Mouse (Mus musculus) kidney, embryonic 15.5 days (tissue): ENCODE results near the gene Vash2. TPM values are rescaled to one million over a fixed set of nuclear protein-coding genes. Genes with fewer than 3 reads are reported as not detected.
"Not testable (repeated sequence)": the region's sequence is repeated elsewhere in the genome, so short reads cannot be mapped to it uniquely, and the experiment has no call there.

ENCODE experiments used
- ATAC-seq: fragments of 200-750 bp; cut with Nextera tagmentation; replicated peaks from 2 replicates; pipeline ENCODE4 v1.8.0; 2017; ENCODE audit warnings: moderate TSS enrichment; ENCODE audit not compliant: low FRiP score
- H3K27ac ChIP-seq: fragments of 300-500 bp; sonication (generic); 2 replicates; pipeline ENCODE4 v1.5.1; 2015; ENCODE audit warnings: mild to moderate bottlenecking, inconsistent platforms
- H3K27me3 ChIP-seq: fragments of 300-500 bp; sonication (generic); 2 replicates; pipeline ENCODE4 v1.6.1; 2015; ENCODE audit warnings: inconsistent platforms
- H3K36me3 ChIP-seq: fragments of 300-500 bp; sonication (generic); 2 replicates; pipeline ENCODE4 v1.6.1; 2015; ENCODE audit warnings: inconsistent platforms
- H3K4me1 ChIP-seq: fragments of 300-500 bp; sonication (generic); 2 replicates; pipeline ENCODE4 v1.6.1; 2015; ENCODE audit warnings: inconsistent platforms
- H3K4me2 ChIP-seq: fragments of 300-500 bp; sonication (generic); 2 replicates; pipeline ENCODE4 v1.6.1; 2015; ENCODE audit warnings: moderate library complexity, mild to moderate bottlenecking, inconsistent platforms
- H3K4me3 ChIP-seq: fragments of 300-500 bp; sonication (generic); replicated peaks from 2 replicates; pipeline ENCODE4 v1.5.1; 2015; ENCODE audit warnings: mild to moderate bottlenecking, inconsistent platforms
- H3K9ac ChIP-seq: fragments of 300-500 bp; sonication (generic); 2 replicates; pipeline ENCODE4 v1.6.1; 2015; ENCODE audit warnings: mild to moderate bottlenecking, inconsistent platforms
- H3K9me3 ChIP-seq: fragments of 300-500 bp; sonication (generic); replicated peaks from 2 replicates; pipeline ENCODE4 v1.6.1; 2016; ENCODE audit warnings: inconsistent platforms
- WGBS: fragments of 180-500 bp; shearing (Covaris S2); methylation state at CpG from one replicate; pipeline ENCODE4 v1.1.7; 2015; ENCODE audit warnings: mixed read lengths; 5-methylcytosine and 5-hydroxymethylcytosine counted together
- polyA plus RNA-seq: library from polyadenylated mRNA; unstranded; fragments of >200 nt; fragmentation: Nextera tagmentation; extraction: Ambion mirVana; gene quantifications from 2 replicates; pipeline ENCODE4 v1.2.1, GENCODE M21; 2015

Gene Vash2
- polyA plus RNA-seq = 30.2 and 30.8 TPM in 2 replicates

- Histone ChIP-seq H3K27me3 (peaks cover 12% of the 10 kb centered on the region), H3K9ac (peak within 1 kb of the TSS; percentile 84), H3K27ac (peak within 1 kb of the TSS; percentile 93), H3K4me2 (peak within 1 kb of the TSS; percentile 96), H3K4me1 (peaks cover 34% of the 10 kb centered on the region), H3K9me3 (no peaks in the 10 kb centered on the region), H3K36me3 (peaks cover 12% of the 10 kb centered on the region), H3K4me3 (peak within 1 kb of the TSS; percentile 69)
- under 1% methylated on average over 38 of the region's 38 CpGs for WGBS
- peak; percentile 98 for ATAC-seq
Observed at GRCm38 (mm10) chr1:190979100-190979563, at the start of gene Vash2. Gene Vash2 (minus strand): TSS chr1:190979296.

- Histone ChIP-seq H3K27ac (peak within 1 kb of the TSS; percentile 92), H3K27me3 (no peaks in the 10 kb centered on the region)
- under 1% methylated on average over 50 of the region's 50 CpGs for whole genome bisulfite sequencing
Observed at GRCm38 (mm10) chr1:191026021-191026713, 47.1 kb upstream of the Vash2 start, which contains the start of gene Flvcr1. Gene Flvcr1 (minus strand): TSS chr1:191026158.

GRCm38 (mm10) chr1:191025016-191026012 lies 46.2 kb upstream of the Vash2 start:
- Histone ChIP-seq H3K36me3 (0 out of 2 replicates have a peak, but pooled peaks cover 13% of the 10 kb centered on the region), H3K4me1 (peaks cover 17% of the 10 kb centered on the region), H3K9me3 (no peaks in the 10 kb centered on the region), H3K27ac (peak overlapping the region; percentile 80), H3K27me3 (no peaks in the 10 kb centered on the region), H3K4me3 (peak overlapping the region; percentile 85), H3K9ac (peak overlapping the region; percentile 85), H3K4me2 (peak overlapping the region; percentile 93)
- WGBS = 2% methylated on average over 69 of the region's 69 CpGs
- ATAC-seq = peak; percentile 45; the same call in 1 of the 2 replicates

More at GRCm38 (mm10) chr1:191026021-191026713, 47.1 kb upstream of the Vash2 start, which contains the start of gene Flvcr1:
- peak within 1 kb of the TSS; percentile 85 for H3K4me3 ChIP-seq
- H3K9me3 ChIP-seq = no peaks in the 10 kb centered on the region
- H3K4me1 ChIP-seq = peaks cover 17% of the 10 kb centered on the region
- H3K9ac ChIP-seq = peak within 1 kb of the TSS; percentile 85
- ATAC-seq = peak; percentile 100
- H3K36me3 ChIP-seq = 0 out of 2 replicates have a peak, but pooled peaks cover 7% of the 10 kb centered on the region
- H3K4me2 ChIP-seq = peak within 1 kb of the TSS; percentile 93

- H3K27ac ChIP-seq, H3K4me3 ChIP-seq, H3K27me3 ChIP-seq, H3K4me2 ChIP-seq, H3K9me3 ChIP-seq, ATAC-seq, H3K9ac ChIP-seq: not testable (repeated sequence)
- Histone ChIP-seq H3K4me1 (peaks cover 17% of the 10 kb centered on the region), H3K36me3 (peaks cover 18% of the 10 kb centered on the region; the same call in 1 of the 2 replicates)
- WGBS = 88% methylated on average over 6 of the region's 6 CpGs
Observed at GRCm38 (mm10) chr1:191023806-191024205, 44.7 kb upstream of the Vash2 start.

GRCm38 (mm10) chr1:191023140-191023539 lies 44.0 kb upstream of the Vash2 start:
- Histone ChIP-seq H3K27me3 (no peaks in the 10 kb centered on the region), H3K4me1 (peaks cover 17% of the 10 kb centered on the region), H3K4me3 (no peak overlapping the region), H3K27ac (no peak overlapping the region), H3K4me2 (no peak overlapping the region), H3K9me3 (no peaks in the 10 kb centered on the region), H3K9ac (no peak overlapping the region), H3K36me3 (peaks cover 18% of the 10 kb centered on the region; the same call in 1 of the 2 replicates)
- no peak for ATAC-seq
- WGBS = 82% methylated on average over 2 of the region's 2 CpGs

GRCm38 (mm10) chr1:191021016-191021415 lies 41.9 kb upstream of the Vash2 start:
- no peaks in the 10 kb centered on the region for H3K9me3 ChIP-seq
- H3K9ac ChIP-seq = no peak overlapping the region
- no peak overlapping the region for H3K27ac ChIP-seq
- H3K4me2 ChIP-seq = no peak overlapping the region
- no peaks in the 10 kb centered on the region for H3K27me3 ChIP-seq
- no peak overlapping the region for H3K4me3 ChIP-seq
- peaks cover 24% of the 10 kb centered on the region for H3K36me3 ChIP-seq
- peaks cover 9% of the 10 kb centered on the region for H3K4me1 ChIP-seq
- no peak for ATAC-seq
- WGBS = 76% methylated on average over 7 of the region's 7 CpGs

GRCm38 (mm10) chr1:191020217-191020924 lies 41.3 kb upstream of the Vash2 start:
- 79% methylated on average over 3 of the region's 3 CpGs for WGBS
- Histone ChIP-seq H3K9ac (no peak overlapping the region), H3K36me3 (peaks cover 25% of the 10 kb centered on the region), H3K4me2 (no peak overlapping the region), H3K4me1 (peaks cover 8% of the 10 kb centered on the region), H3K27ac (no peak overlapping the region), H3K4me3 (no peak overlapping the region), H3K27me3 (no peaks in the 10 kb centered on the region), H3K9me3 (no peaks in the 10 kb centered on the region)
- ATAC-seq = no peak

GRCm38 (mm10) chr1:191019803-191020202 lies 40.7 kb upstream of the Vash2 start:
- Histone ChIP-seq H3K9me3 (no peaks in the 10 kb centered on the region), H3K9ac (no peak overlapping the region), H3K4me1 (peaks cover 2% of the 10 kb centered on the region), H3K4me2 (no peak overlapping the region), H3K4me3 (no peak overlapping the region), H3K27ac (no peak overlapping the region), H3K27me3 (no peaks in the 10 kb centered on the region), H3K36me3 (peaks cover 30% of the 10 kb centered on the region)
- ATAC-seq = no peak
- WGBS = 93% methylated on average over 5 of the region's 5 CpGs

GRCm38 (mm10) chr1:191014271-191014670 lies 35.2 kb upstream of the Vash2 start:
- Histone ChIP-seq H3K4me3 (no peak overlapping the region), H3K4me2 (no peak overlapping the region), H3K36me3 (peaks cover 63% of the 10 kb centered on the region), H3K27me3 (no peaks in the 10 kb centered on the region), H3K9me3 (no peaks in the 10 kb centered on the region), H3K4me1 (no peaks in the 10 kb centered on the region), H3K27ac (no peak overlapping the region), H3K9ac (no peak overlapping the region)
- no peak for ATAC-seq
- WGBS = 88% methylated on average over 3 of the region's 3 CpGs

GRCm38 (mm10) chr1:191008707-191009106 lies 29.6 kb upstream of the Vash2 start:
- Histone ChIP-seq H3K9ac (no peak overlapping the region), H3K36me3 (peaks cover 73% of the 10 kb centered on the region), H3K4me1 (no peaks in the 10 kb centered on the region), H3K27me3 (no peaks in the 10 kb centered on the region), H3K9me3 (no peaks in the 10 kb centered on the region), H3K4me2 (no peak overlapping the region), H3K27ac (no peak overlapping the region), H3K4me3 (no peak overlapping the region)
- WGBS = 94% methylated on average over 5 of the region's 5 CpGs
- no peak for ATAC-seq

GRCm38 (mm10) chr1:191002201-191002600 lies 23.1 kb upstream of the Vash2 start:
- H3K27ac ChIP-seq = no peak overlapping the region
- ATAC-seq = no peak
- no peaks in the 10 kb centered on the region for H3K9me3 ChIP-seq
- no peaks in the 10 kb centered on the region for H3K27me3 ChIP-seq
- no peak overlapping the region for H3K4me3 ChIP-seq
- peaks cover 18% of the 10 kb centered on the region for H3K36me3 ChIP-seq
- no peaks in the 10 kb centered on the region for H3K4me1 ChIP-seq
- no peak overlapping the region for H3K4me2 ChIP-seq
- H3K9ac ChIP-seq = no peak overlapping the region
- WGBS = 64% methylated on average over 6 of the region's 6 CpGs
